In genomic region chr15:65502656-65503055, GRCm38 (mm10) we compare ENCODE assay signal across 25 mouse cellular contexts.
"Had no signal": no experiment of that assay in that cellular context is flagged by ENCODE, and none has a peak within 500 bp of the region (broad histone marks: within the 10 kb centered on the region; RNA-seq: fewer than 3 reads in every experiment).

No protein-coding gene starts in this region.

- ATAC-seq: forebrain, embryonic 15.5 days; forebrain, postnatal 0 days; hindbrain, postnatal 0 days had no signal

- H3K4me3 ChIP-seq: forebrain, embryonic 15.5 days; heart, adult 2 months; heart, embryonic 13.5 days; heart, embryonic 15.5 days; hindbrain, embryonic 13.5 days; hindbrain, embryonic 15.5 days; limb, embryonic 13.5 days; limb, embryonic 15.5 days had no signal

- DNase-seq: forebrain, postnatal 0 days; gastrocnemius, postnatal 14 days; gastrocnemius, postnatal 36 days; heart, adult 11 months; heart, adult 2 months; heart, postnatal 14 days; heart, postnatal 36 days; kidney, adult 18-20 months; kidney, postnatal 14 days; kidney, postnatal 4 days; layer of hippocampus, adult 9-11 months; layer of hippocampus, postnatal 36 days; left cerebral cortex, postnatal 4 days; lung, adult 18-20 months had no signal

- H3K4me1 ChIP-seq: forebrain, embryonic 15.5 days; heart, embryonic 13.5 days; heart, embryonic 15.5 days; hindbrain, embryonic 13.5 days; hindbrain, embryonic 15.5 days; limb, embryonic 13.5 days; limb, embryonic 15.5 days had no signal

- H3K27ac ChIP-seq: forebrain, embryonic 15.5 days; heart, adult 2 months; heart, embryonic 13.5 days; heart, embryonic 15.5 days; hindbrain, embryonic 13.5 days; hindbrain, embryonic 15.5 days; hindbrain, postnatal 0 days; limb, embryonic 13.5 days; limb, embryonic 15.5 days; liver, embryonic 14.5 days had no signal

- H3K9me3 ChIP-seq: forebrain, embryonic 15.5 days; heart, embryonic 13.5 days; heart, embryonic 15.5 days; hindbrain, embryonic 13.5 days; hindbrain, embryonic 15.5 days; limb, embryonic 13.5 days; limb, embryonic 15.5 days had no signal

- H3K27me3 ChIP-seq: forebrain, embryonic 15.5 days; heart, embryonic 13.5 days; heart, embryonic 15.5 days; hindbrain, embryonic 13.5 days; hindbrain, embryonic 15.5 days; limb, embryonic 13.5 days; limb, embryonic 15.5 days had no signal

- H3K4me2 ChIP-seq: forebrain, embryonic 15.5 days; heart, embryonic 11.5 days; heart, embryonic 13.5 days; heart, embryonic 15.5 days; hindbrain, embryonic 13.5 days; hindbrain, embryonic 15.5 days; limb, embryonic 13.5 days; limb, embryonic 15.5 days; liver, embryonic 11.5 days had no signal

- H3K36me3 ChIP-seq: forebrain, embryonic 15.5 days; heart, embryonic 13.5 days; heart, embryonic 15.5 days; hindbrain, embryonic 13.5 days; hindbrain, embryonic 15.5 days; limb, embryonic 13.5 days; limb, embryonic 15.5 days had no signal

- H3K9ac ChIP-seq: forebrain, embryonic 15.5 days; forebrain, postnatal 0 days; heart, embryonic 13.5 days; heart, embryonic 15.5 days; hindbrain, embryonic 13.5 days; hindbrain, embryonic 15.5 days; limb, embryonic 13.5 days; limb, embryonic 15.5 days; liver, embryonic 14.5 days had no signal
